Mouse (Mus musculus) liver, embryonic 11.5 days (tissue): ENCODE data around the gene Rd3l. TPM values are rescaled to one million over a fixed set of nuclear protein-coding genes. Genes with fewer than 3 reads are reported as not detected.

Experiments used
- ATAC-seq: fragments of 200-750 bp; cut with Nextera tagmentation; replicated peaks from 2 replicates; pipeline ENCODE4 v1.8.0; 2017; ENCODE audit warnings: moderate number of reproducible peaks, mild to moderate bottlenecking, moderate TSS enrichment, moderate library complexity; ENCODE audit not compliant: low FRiP score
- DNase-seq: peaks from one replicate; pipeline ENCODE4 v3.0.0-alpha.2; 2017; ENCODE audit warnings: low spot score
- H3K27ac ChIP-seq: fragments of 300-500 bp; sonication (generic); 2 replicates; pipeline ENCODE4 v1.5.1; 2014; ENCODE audit warnings: mild to moderate bottlenecking, low read depth, low read length, control low read depth
- H3K27me3 ChIP-seq: fragments of 300-500 bp; sonication (generic); replicated peaks from 2 replicates; pipeline ENCODE4 v1.6.1; 2014; ENCODE audit warnings: low read length, mixed read lengths; ENCODE audit not compliant: control insufficient read depth, insufficient read depth
- H3K36me3 ChIP-seq: fragments of 300-500 bp; sonication (generic); 2 replicates; pipeline ENCODE4 v1.6.1; 2014; ENCODE audit warnings: mild to moderate bottlenecking, low read length, moderate library complexity, mixed read lengths; ENCODE audit not compliant: control insufficient read depth, insufficient read depth
- H3K4me1 ChIP-seq: fragments of 300-500 bp; sonication (generic); replicated peaks from 2 replicates; pipeline ENCODE4 v1.6.1; 2014; ENCODE audit warnings: low read length, mixed read lengths; ENCODE audit not compliant: control insufficient read depth, insufficient read depth
- H3K4me2 ChIP-seq: fragments of 300-500 bp; sonication (generic); 2 replicates; pipeline ENCODE4 v1.6.1; 2014; ENCODE audit warnings: mild to moderate bottlenecking, control low read depth, moderate library complexity
- H3K4me3 ChIP-seq: fragments of 300-500 bp; sonication (generic); 2 replicates; pipeline ENCODE4 v1.5.1; 2014; ENCODE audit warnings: low read depth, low read length, control low read depth
- H3K9ac ChIP-seq: fragments of 300-500 bp; sonication (generic); 2 replicates; pipeline ENCODE4 v1.6.1; 2014; ENCODE audit warnings: low read depth, low read length, control low read depth
- H3K9me3 ChIP-seq: fragments of 300-500 bp; sonication (generic); 2 replicates; pipeline ENCODE4 v1.6.1; 2016; ENCODE audit warnings: low read length, inconsistent platforms, mixed read lengths; ENCODE audit not compliant: control insufficient read depth
- WGBS: fragments of 180-500 bp; shearing (Covaris S2); extraction: QIAGEN DNeasy Blood & Tissue Kit; methylation state at CpG from one replicate; pipeline ENCODE4 v1.1.7; 2014; 5-methylcytosine and 5-hydroxymethylcytosine counted together
- polyA plus RNA-seq: library from polyadenylated mRNA; unstranded; fragments of >200 nt; fragmentation: Nextera tagmentation; extraction: Ambion mirVana; gene quantifications from 2 replicates; pipeline ENCODE4 v1.2.1, GENCODE M21; 2014

The Rd3l gene
- polyA plus RNA-seq, 1 experiment from 2014 or later, result not detected

DNA sequence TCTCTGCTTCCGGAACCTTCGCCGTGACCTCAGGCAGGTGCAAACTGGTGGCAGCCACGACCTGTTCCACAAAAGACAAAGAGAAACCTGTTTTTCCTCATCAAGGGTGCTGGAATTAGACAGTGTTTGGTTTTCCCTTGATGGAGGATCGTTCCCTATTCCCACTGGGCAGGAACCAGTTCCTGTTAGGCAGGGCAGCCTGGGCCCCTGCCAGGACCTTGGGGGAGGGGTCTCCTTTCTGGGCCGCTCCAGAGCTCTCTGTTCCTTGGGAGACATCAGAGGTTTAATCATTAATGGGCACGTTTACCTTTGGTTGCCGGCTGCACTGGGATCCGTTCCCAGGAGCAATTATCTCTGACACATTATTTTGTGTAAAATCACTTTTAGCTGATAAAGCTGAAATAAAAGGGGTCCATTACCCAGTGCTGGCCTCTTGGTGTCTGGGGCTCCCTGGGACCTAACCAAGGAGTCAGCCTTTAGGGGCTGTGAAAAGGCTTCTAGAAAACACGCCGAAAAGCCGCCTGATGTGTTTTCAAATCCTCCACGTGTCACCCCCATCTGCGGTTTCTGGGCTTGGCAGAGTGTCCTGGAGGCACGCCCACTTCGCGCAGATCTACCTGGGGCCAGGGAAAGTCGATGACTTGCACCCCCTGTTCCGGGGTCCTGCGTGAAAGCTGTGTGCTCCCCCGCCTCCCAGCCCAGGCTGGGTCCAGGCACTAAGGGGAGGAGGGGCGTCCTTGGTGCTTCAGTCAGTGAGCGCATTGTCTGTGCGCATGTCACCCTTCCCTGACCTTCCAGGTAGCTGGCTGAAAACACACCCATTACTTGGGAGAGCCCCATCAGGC, 44.2 kb downstream of the Rd3l start:
- H3K9me3 ChIP-seq, result no peaks in the 10 kb centered on the region
- no peaks in the 10 kb centered on the region for H3K27me3 ChIP-seq
- H3K4me3 ChIP-seq, result peak overlapping the region; percentile 17; the same call in 1 of the 2 replicates
- H3K27ac ChIP-seq, result peak overlapping the region; percentile 15; the same call in 1 of the 2 replicates
- no peaks in the 10 kb centered on the region for H3K36me3 ChIP-seq
- DNase-seq, result no peak
- H3K9ac ChIP-seq, result peak overlapping the region; percentile 22
- peak overlapping the region; percentile 37 for H3K4me2 ChIP-seq
- H3K4me1 ChIP-seq, result peaks cover 50% of the 10 kb centered on the region
- ATAC-seq, result no peak
- 45% methylated on average over 24 of the region's 24 CpGs for WGBS

DNA sequence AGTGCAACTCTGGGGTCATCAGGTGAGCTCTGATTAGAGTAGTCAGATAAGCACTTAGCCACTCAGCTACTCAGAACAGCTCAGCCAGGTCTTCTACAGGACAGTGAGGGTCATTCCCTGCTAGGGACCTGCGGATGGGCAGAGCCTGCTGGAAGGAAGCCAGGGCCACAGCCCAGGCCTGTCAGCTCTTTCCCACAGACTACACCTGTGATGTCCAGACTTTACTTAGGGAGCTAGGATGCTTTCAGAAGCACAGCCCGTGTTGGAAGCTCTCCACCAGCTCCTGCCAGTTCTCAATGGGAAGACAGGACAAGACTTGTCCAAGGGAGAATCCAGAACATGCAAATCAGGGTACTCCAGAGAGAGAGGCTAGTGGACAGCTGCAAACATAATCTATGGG, 47.1 kb downstream of the Rd3l start:
- no peak overlapping the region for H3K4me3 ChIP-seq
- WGBS, result 76% methylated on average over 2 of the region's 2 CpGs
- no peak for DNase-seq
- H3K9ac ChIP-seq, result no peak overlapping the region
- H3K36me3 ChIP-seq, result no peaks in the 10 kb centered on the region
- H3K4me1 ChIP-seq, result peaks cover 45% of the 10 kb centered on the region
- peak overlapping the region; percentile 42 for H3K4me2 ChIP-seq
- H3K27me3 ChIP-seq, result no peaks in the 10 kb centered on the region
- H3K9me3 ChIP-seq, result no peaks in the 10 kb centered on the region
- H3K27ac ChIP-seq, result peak overlapping the region; percentile 58; the same call in 1 of the 2 replicates
- no peak for ATAC-seq

DNA sequence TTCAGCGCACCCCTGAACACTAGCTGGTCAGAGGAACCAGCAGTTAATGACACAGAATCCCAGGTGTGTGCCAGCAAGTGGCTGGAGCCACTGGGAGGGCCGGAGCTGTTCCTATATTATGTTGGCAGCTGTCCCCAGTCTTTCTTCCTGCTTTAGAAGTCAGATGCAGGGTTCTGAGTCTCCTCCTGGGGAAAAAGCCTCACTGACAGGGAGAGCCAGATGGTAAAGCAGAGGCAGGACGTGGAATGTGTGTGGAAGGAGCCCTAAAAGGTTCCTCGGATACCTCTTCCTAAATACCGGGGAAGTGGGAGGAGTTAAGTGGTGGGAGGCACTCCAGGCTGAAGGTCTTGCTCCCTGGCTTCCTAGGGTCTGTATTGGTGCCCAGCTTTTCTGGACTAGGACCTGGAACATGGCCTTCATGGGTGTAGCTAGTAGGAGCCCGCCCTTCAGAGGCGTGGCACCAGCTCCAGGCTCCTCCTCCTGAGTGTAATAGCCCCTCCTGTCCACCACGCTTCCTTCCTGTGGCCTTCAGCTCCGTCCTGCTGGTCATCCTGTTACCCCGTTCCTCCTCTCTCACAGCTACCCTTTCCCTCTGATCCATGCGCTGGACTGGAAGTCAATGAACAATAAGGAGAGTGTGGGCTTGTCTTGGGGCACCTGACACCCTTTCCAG, 47.9 kb downstream of the Rd3l start:
- 45% methylated on average over 11 of the region's 11 CpGs for WGBS
- peak; percentile 81 for ATAC-seq
- H3K4me1 ChIP-seq, result peaks cover 37% of the 10 kb centered on the region
- no peaks in the 10 kb centered on the region for H3K9me3 ChIP-seq
- peak overlapping the region; percentile 42 for H3K4me2 ChIP-seq
- H3K9ac ChIP-seq, result peak overlapping the region; percentile 25; the same call in 1 of the 2 replicates
- no peaks in the 10 kb centered on the region for H3K36me3 ChIP-seq
- peak overlapping the region; percentile 58 for H3K27ac ChIP-seq
- DNase-seq, result peak; percentile 43
- peak overlapping the region; percentile 20; the same call in 1 of the 2 replicates for H3K4me3 ChIP-seq
- H3K27me3 ChIP-seq, result no peaks in the 10 kb centered on the region

DNA sequence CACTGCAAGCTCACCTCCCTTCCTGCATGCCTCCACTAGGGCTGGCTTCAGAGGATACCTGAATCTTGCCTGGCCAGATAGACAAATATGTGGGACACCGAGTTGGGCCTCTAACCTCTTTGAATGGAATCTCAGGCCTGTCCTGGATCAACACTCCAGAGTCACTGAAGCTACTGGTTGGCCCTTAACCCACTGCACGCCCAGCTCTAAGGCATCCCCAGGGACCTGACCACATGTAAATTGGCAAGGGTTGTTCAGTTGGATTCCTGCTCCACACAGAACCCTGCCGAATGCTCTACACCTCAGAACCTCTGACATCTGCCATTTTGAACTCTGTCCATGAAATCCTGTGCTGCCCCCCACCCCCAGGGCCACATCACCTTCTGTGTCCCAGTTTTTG, 48.6 kb downstream of the Rd3l start:
- no peak overlapping the region for H3K27ac ChIP-seq
- ATAC-seq, result no peak

DNA sequence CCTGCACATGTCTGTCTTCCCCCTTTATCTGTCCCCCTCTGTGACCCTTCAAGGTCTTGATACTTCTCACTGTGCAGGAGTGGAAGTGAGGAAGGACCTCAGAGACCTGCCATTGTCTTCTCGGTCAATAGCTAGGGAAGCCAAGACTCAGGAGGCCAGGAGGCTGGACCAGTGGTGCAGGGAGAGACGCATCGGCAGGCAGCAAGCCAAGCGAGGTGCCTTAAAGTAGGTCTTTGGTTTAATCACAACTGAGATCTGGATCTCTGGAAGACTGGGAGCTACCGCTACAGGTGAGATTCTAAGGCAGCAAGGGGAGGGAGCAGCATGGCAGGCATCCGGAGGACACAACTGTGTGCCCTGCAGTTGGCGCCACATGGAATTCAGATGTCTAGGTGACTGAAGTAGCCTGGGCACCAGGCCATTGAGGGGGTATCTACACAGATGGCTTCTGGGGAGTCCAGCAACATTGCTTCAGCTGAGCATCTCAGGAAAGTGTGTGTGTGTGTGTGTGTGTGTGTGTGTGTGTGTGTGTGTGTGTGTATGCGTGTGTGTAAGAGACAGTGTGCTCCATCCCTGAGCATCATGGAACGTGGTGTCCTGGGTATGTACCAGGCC, 49.6 kb downstream of the Rd3l start:
- no peaks in the 10 kb centered on the region for H3K9me3 ChIP-seq
- H3K27me3 ChIP-seq, result no peaks in the 10 kb centered on the region
- ATAC-seq (no peak), DNase-seq (no peak)
- 80% methylated on average over 9 of the region's 9 CpGs for WGBS
- no peaks in the 10 kb centered on the region for H3K36me3 ChIP-seq
- H3K9ac ChIP-seq, result no peak overlapping the region
- peaks cover 21% of the 10 kb centered on the region for H3K4me1 ChIP-seq
- no peak overlapping the region for H3K27ac ChIP-seq
- H3K4me3 ChIP-seq, result no peak overlapping the region
- no peak overlapping the region for H3K4me2 ChIP-seq

More for the DNA sequence above, 48.6 kb downstream of the Rd3l start:
- no peaks in the 10 kb centered on the region for H3K9me3 ChIP-seq
- 74% methylated on average over 3 of the region's 3 CpGs for WGBS
- no peak for DNase-seq
- no peaks in the 10 kb centered on the region for H3K36me3 ChIP-seq
- no peaks in the 10 kb centered on the region for H3K27me3 ChIP-seq
- H3K9ac ChIP-seq, result no peak overlapping the region
- no peak overlapping the region for H3K4me3 ChIP-seq
- H3K4me2 ChIP-seq, result no peak overlapping the region
- peaks cover 31% of the 10 kb centered on the region for H3K4me1 ChIP-seq

Other genes with a start within 250 kb of the Rd3l start
- 56.8 and 59.3 TPM in 2 replicates for gene Klc1, start 222.5 kb downstream of the Rd3l start, polyA plus RNA-seq
- 20.0 and 20.9 TPM in 2 replicates for gene Xrcc3, start 167.4 kb downstream of the Rd3l start, polyA plus RNA-seq
- gene Zfyve21, start 167.1 kb downstream of the Rd3l start, polyA plus RNA-seq, result 95.5 and 95.6 TPM in 2 replicates
- gene Ppp1r13b, start 73.2 kb downstream of the Rd3l start, polyA plus RNA-seq, result 10.8 TPM in 2 replicates
- 702 and 735 TPM in 2 replicates for gene Atp5mpl, start 14.3 kb downstream of the Rd3l start, polyA plus RNA-seq
- 0.06 and 0.40 TPM in 2 replicates for gene Tdrd9, start 9.8 kb downstream of the Rd3l start, polyA plus RNA-seq
- 0.38 and 0.73 TPM in 2 replicates for gene Aspg, start 125.4 kb upstream of the Rd3l start, polyA plus RNA-seq
- gene Kif26a, start 164.9 kb upstream of the Rd3l start, polyA plus RNA-seq, result 0.52 and 0.59 TPM in 2 replicates